7 mouse cellular contexts compared by ENCODE assay signal in genomic region chr7:19157160-19157800, GRCm38 (mm10). TPM values are rescaled to one million over a fixed set of nuclear protein-coding genes. Genes with fewer than 3 reads are reported as not detected.
DNase-seq lines count a peak whose midpoint lies in the region; ATAC-seq and TF ChIP-seq lines count a peak whose summit lies in the region.

No protein-coding gene starts in this region.

- H3K4me3 ChIP-seq in limb, embryonic 10.5 days = peak overlapping the region; percentile 28
- peak overlapping the region; percentile 17 for H3K4me3 ChIP-seq in midbrain, embryonic 13.5 days (replicated peaks)
- peak overlapping the region; percentile 36 for H3K4me3 ChIP-seq in small intestine, adult 2 months (ENCODE audit: low read depth, low read length)

- peaks cover 38% of the 10 kb centered on the region for H3K36me3 ChIP-seq in limb, embryonic 10.5 days
- peaks cover 34% of the 10 kb centered on the region for H3K36me3 ChIP-seq in midbrain, embryonic 13.5 days
- peaks cover 7% of the 10 kb centered on the region; the same call in 1 of the 2 replicates for H3K36me3 ChIP-seq in small intestine, adult 2 months (ENCODE audit: control insufficient read depth, insufficient read depth, low read length)

- TF ChIP-seq CTCF in small intestine, adult 2 months (IDR thresholded peaks at IDR 0.05; ENCODE audit: extremely low read depth, insufficient read length, insufficient replicate concordance, low read depth, low read length) = peak; percentile 89

- peak; percentile 91 for DNase-seq in adrenal gland, adult 2 months
- peak; percentile 93 for DNase-seq in embryo, embryonic 9.5 days (ENCODE audit: extremely low spot score)
- peak; percentile 86 for DNase-seq in kidney, adult 11 months
- DNase-seq in limb, embryonic 10.5 days (ENCODE audit: low spot score) = peak; percentile 95

- no peak for TF ChIP-seq POLR2A in small intestine, adult 2 months (IDR thresholded peaks at IDR 0.05; ENCODE audit: low read depth, low read length)

- H3K27ac ChIP-seq in limb, embryonic 10.5 days = peak overlapping the region; percentile 69
- peak overlapping the region; percentile 80 for H3K27ac ChIP-seq in midbrain, embryonic 13.5 days
- H3K27ac ChIP-seq in small intestine, adult 2 months (ENCODE audit: insufficient read depth, low read depth, low read length) = no peak overlapping the region

- H3K27me3 ChIP-seq in limb, embryonic 10.5 days (ENCODE audit: low read depth, poor library complexity, severe bottlenecking) = peaks cover 44% of the 10 kb centered on the region
- H3K27me3 ChIP-seq in midbrain, embryonic 13.5 days = peaks cover 25% of the 10 kb centered on the region
- H3K27me3 ChIP-seq in small intestine, adult 2 months (ENCODE audit: control insufficient read depth, insufficient read depth, low read length) = no peaks in the 10 kb centered on the region

- no peaks in the 10 kb centered on the region for H3K9me3 ChIP-seq in limb, embryonic 10.5 days (replicated peaks)
- no peaks in the 10 kb centered on the region for H3K9me3 ChIP-seq in midbrain, embryonic 13.5 days

- 6% methylated on average over 30 of the region's 30 CpGs for WGBS in limb, embryonic 10.5 days
- 6% methylated on average over 30 of the region's 30 CpGs for WGBS in midbrain, embryonic 13.5 days
- WGBS in small intestine, adult 2 months = 5% methylated on average over 30 of the region's 30 CpGs

- H3K4me1 ChIP-seq in limb, embryonic 10.5 days = peaks cover 27% of the 10 kb centered on the region
- H3K4me1 ChIP-seq in midbrain, embryonic 13.5 days (replicated peaks) = peaks cover 25% of the 10 kb centered on the region
- peaks cover 26% of the 10 kb centered on the region for H3K4me1 ChIP-seq in small intestine, adult 2 months (ENCODE audit: control insufficient read depth, insufficient read depth, insufficient read length, low read length)

- peak overlapping the region; percentile 60 for H3K9ac ChIP-seq in midbrain, embryonic 13.5 days (replicated peaks)

- ATAC-seq in granulocyte monocyte progenitor cell, adult 5-6 weeks (replicated peaks; ENCODE audit: poor library complexity, severe bottlenecking) = peak; percentile 94
- ATAC-seq in midbrain, embryonic 13.5 days = peak; percentile 82

- peak overlapping the region; percentile 49 for H3K4me2 ChIP-seq in midbrain, embryonic 13.5 days (replicated peaks)

RNA-seq across cellular contexts. Expression of gene Snrpd2, which starts 7.8 kb away (rescaled TPM):
- total RNA-seq in adrenal gland, adult 2 months (2021) = 10 to 100 TPM; 78.3 to 93.6 TPM
- polyA plus RNA-seq in adrenal gland, adult 2 months (2012; rRNA removed) = 5.3 and 7.9 TPM in 2 replicates
- 91.5 and 121 TPM in 2 replicates for total RNA-seq in granulocyte monocyte progenitor cell, adult 5-6 weeks (2014; fragmentation: Nextera tagmentation)
- total RNA-seq in granulocyte monocyte progenitor cell, adult 5-6 weeks (2017) = 83.2 and 158 TPM in 2 replicates
- polyA plus RNA-seq in limb, embryonic 10.5 days (2016; fragmentation: Nextera tagmentation; extraction: Ambion mirVana) = 176 and 199 TPM in 2 replicates
- 124 and 126 TPM in 2 replicates for polyA plus RNA-seq in midbrain, embryonic 13.5 days (2015; fragmentation: Nextera tagmentation; extraction: Ambion mirVana)
- 13.2 and 25.8 TPM in 2 replicates for polyA plus RNA-seq in small intestine, adult 2 months (2012; rRNA removed)

RNA-seq across cellular contexts. Expression of gene Qpctl, which starts 8.2 kb away (rescaled TPM):
- total RNA-seq in adrenal gland, adult 2 months (2021) = 10 to 100 TPM; 14.0 to 21.2 TPM
- 24.6 and 26.3 TPM in 2 replicates for polyA plus RNA-seq in adrenal gland, adult 2 months (2012; rRNA removed)
- 4.2 and 12.0 TPM in 2 replicates for total RNA-seq in granulocyte monocyte progenitor cell, adult 5-6 weeks (2014; fragmentation: Nextera tagmentation)
- 4.9 and 5.0 TPM in 2 replicates for total RNA-seq in granulocyte monocyte progenitor cell, adult 5-6 weeks (2017)
- 12.5 and 14.4 TPM in 2 replicates for polyA plus RNA-seq in limb, embryonic 10.5 days (2016; fragmentation: Nextera tagmentation; extraction: Ambion mirVana)
- 22.5 and 23.9 TPM in 2 replicates for polyA plus RNA-seq in midbrain, embryonic 13.5 days (2015; fragmentation: Nextera tagmentation; extraction: Ambion mirVana)
- polyA plus RNA-seq in small intestine, adult 2 months (2012; rRNA removed) = 5.5 and 6.6 TPM in 2 replicates

RNA-seq across cellular contexts. Expression of gene Gipr, which starts 8.6 kb away (rescaled TPM):
- under 1 TPM; 0.41 to 0.58 TPM for total RNA-seq in adrenal gland, adult 2 months (2021)
- 1.6 and 2.6 TPM in 2 replicates for polyA plus RNA-seq in adrenal gland, adult 2 months (2012; rRNA removed)
- total RNA-seq in granulocyte monocyte progenitor cell, adult 5-6 weeks (2014; fragmentation: Nextera tagmentation) = not detected in 2 replicates
- total RNA-seq in granulocyte monocyte progenitor cell, adult 5-6 weeks (2017) = 0.26 TPM in 1 of 2 replicates, not detected in the other
- 0.06 and 0.09 TPM in 2 replicates for polyA plus RNA-seq in limb, embryonic 10.5 days (2016; fragmentation: Nextera tagmentation; extraction: Ambion mirVana)
- polyA plus RNA-seq in midbrain, embryonic 13.5 days (2015; fragmentation: Nextera tagmentation; extraction: Ambion mirVana) = 2.6 and 3.4 TPM in 2 replicates
- polyA plus RNA-seq in small intestine, adult 2 months (2012; rRNA removed) = 0.53 and 0.62 TPM in 2 replicates

RNA-seq across cellular contexts. Expression of gene Eml2, which starts 18.9 kb away (rescaled TPM):
- total RNA-seq in adrenal gland, adult 2 months (2021) = 10 to 100 TPM; 34.7 to 69.4 TPM
- 58.2 and 59.7 TPM in 2 replicates for polyA plus RNA-seq in adrenal gland, adult 2 months (2012; rRNA removed)
- 4.1 and 18.1 TPM in 2 replicates for total RNA-seq in granulocyte monocyte progenitor cell, adult 5-6 weeks (2014; fragmentation: Nextera tagmentation)
- total RNA-seq in granulocyte monocyte progenitor cell, adult 5-6 weeks (2017) = 10.4 and 22.7 TPM in 2 replicates
- 3.2 and 6.4 TPM in 2 replicates for polyA plus RNA-seq in limb, embryonic 10.5 days (2016; fragmentation: Nextera tagmentation; extraction: Ambion mirVana)
- polyA plus RNA-seq in midbrain, embryonic 13.5 days (2015; fragmentation: Nextera tagmentation; extraction: Ambion mirVana) = 6.3 and 10.0 TPM in 2 replicates
- 15.8 and 17.2 TPM in 2 replicates for polyA plus RNA-seq in small intestine, adult 2 months (2012; rRNA removed)

RNA-seq across cellular contexts. Expression of gene Fbxo46, which starts 37.6 kb away (rescaled TPM):
- total RNA-seq in adrenal gland, adult 2 months (2021) = 10 to 100 TPM; 11.9 to 12.8 TPM
- 12.8 and 13.5 TPM in 2 replicates for polyA plus RNA-seq in adrenal gland, adult 2 months (2012; rRNA removed)
- 3.1 and 4.9 TPM in 2 replicates for total RNA-seq in granulocyte monocyte progenitor cell, adult 5-6 weeks (2014; fragmentation: Nextera tagmentation)
- total RNA-seq in granulocyte monocyte progenitor cell, adult 5-6 weeks (2017) = 4.7 and 5.4 TPM in 2 replicates
- 15.2 and 19.6 TPM in 2 replicates for polyA plus RNA-seq in limb, embryonic 10.5 days (2016; fragmentation: Nextera tagmentation; extraction: Ambion mirVana)
- 19.6 and 20.6 TPM in 2 replicates for polyA plus RNA-seq in midbrain, embryonic 13.5 days (2015; fragmentation: Nextera tagmentation; extraction: Ambion mirVana)
- polyA plus RNA-seq in small intestine, adult 2 months (2012; rRNA removed) = 6.1 and 14.9 TPM in 2 replicates
